Mouse (Mus musculus): ENCODE results near the gene Crispld2. TPM values are rescaled to one million over a fixed set of nuclear protein-coding genes. Genes with fewer than 3 reads are reported as not detected.

Gene Crispld2
- polyA plus RNA-seq, 1 experiment: 4.1 TPM

DNA sequence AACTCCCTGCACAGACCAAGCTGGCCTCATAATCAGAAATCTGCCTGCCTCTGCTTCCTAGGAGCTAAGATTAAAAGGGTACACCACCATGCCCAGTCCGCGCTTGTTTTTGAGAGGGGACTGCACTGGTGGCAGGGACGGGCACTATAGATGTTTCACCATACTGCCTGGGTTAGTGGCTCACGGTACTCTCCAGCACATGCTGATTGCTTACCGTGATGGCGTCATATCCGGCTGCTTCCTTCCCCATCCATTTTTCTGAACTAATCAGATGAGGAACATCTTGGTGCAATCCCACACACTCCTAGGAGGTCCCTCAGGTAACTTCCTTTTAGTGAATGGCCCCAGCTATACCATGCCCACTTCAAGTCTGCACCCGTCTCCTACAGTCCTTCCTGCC, 52.7 kb downstream of the Crispld2 start:
- WGBS: 86% methylated on average over 8 of the region's 8 CpGs
- Histone ChIP-seq H3K27ac (ENCODE audit: insufficient read depth, low read length) (no peak overlapping the region), H3K27me3 (ENCODE audit: control insufficient read depth, insufficient read depth, low read length) (no peaks in the 10 kb centered on the region), H3K4me3 (ENCODE audit: extremely low read depth, insufficient read depth, insufficient read length) (no peak overlapping the region), H3K4me1 (ENCODE audit: control insufficient read depth, insufficient read depth, insufficient read length) (peaks cover 6% of the 10 kb centered on the region; the same call in 1 of the 2 replicates), H3K36me3 (ENCODE audit: control insufficient read depth, insufficient read depth, low read length) (no peaks in the 10 kb centered on the region)
- no peak for DNase-seq (ENCODE audit: low read depth in 1 of 2, low spot score in 2 of 2)
- no peak for TF ChIP-seq POLR2A (IDR thresholded peaks at IDR 0.05; ENCODE audit: low read depth, low read length)
- no peak for TF ChIP-seq CTCF (IDR thresholded peaks at IDR 0.05; ENCODE audit: extremely low read depth, insufficient read depth, insufficient read length, insufficient replicate concordance)

DNA sequence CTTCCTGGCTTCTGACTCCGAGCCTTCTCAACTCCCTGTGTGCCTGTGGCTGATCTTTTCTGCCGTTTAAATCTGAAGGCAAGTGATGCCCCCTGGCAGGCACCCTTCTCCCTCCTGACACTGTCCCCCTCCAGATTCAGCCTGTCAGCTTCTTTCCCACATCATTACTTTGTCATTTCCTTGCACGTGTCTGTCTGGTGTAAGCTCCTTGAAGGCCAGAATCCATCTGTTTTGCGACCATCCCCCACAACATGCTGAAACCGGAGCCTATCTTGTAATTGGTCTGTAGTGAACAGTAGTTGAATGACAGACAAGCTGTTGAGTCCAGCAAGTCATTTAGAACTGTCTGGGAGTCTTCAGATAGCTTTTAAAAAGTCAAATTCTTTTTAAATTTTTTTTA, 53.2 kb downstream of the Crispld2 start:
- H3K27me3 ChIP-seq (ENCODE audit: control insufficient read depth, insufficient read depth, low read length): no peaks in the 10 kb centered on the region
- DNase-seq (ENCODE audit: low read depth in 1 of 2, low spot score in 2 of 2): no peak
- H3K27ac ChIP-seq (ENCODE audit: insufficient read depth, low read length): no peak overlapping the region
- no peak for TF ChIP-seq POLR2A (IDR thresholded peaks at IDR 0.05; ENCODE audit: low read depth, low read length)
- H3K4me1 ChIP-seq (ENCODE audit: control insufficient read depth, insufficient read depth, insufficient read length): peaks cover 11% of the 10 kb centered on the region; the same call in 1 of the 2 replicates
- no peak overlapping the region for H3K4me3 ChIP-seq (ENCODE audit: extremely low read depth, insufficient read depth, insufficient read length)
- H3K36me3 ChIP-seq (ENCODE audit: control insufficient read depth, insufficient read depth, low read length): no peaks in the 10 kb centered on the region
- 72% methylated on average over 5 of the region's 5 CpGs for WGBS

DNA sequence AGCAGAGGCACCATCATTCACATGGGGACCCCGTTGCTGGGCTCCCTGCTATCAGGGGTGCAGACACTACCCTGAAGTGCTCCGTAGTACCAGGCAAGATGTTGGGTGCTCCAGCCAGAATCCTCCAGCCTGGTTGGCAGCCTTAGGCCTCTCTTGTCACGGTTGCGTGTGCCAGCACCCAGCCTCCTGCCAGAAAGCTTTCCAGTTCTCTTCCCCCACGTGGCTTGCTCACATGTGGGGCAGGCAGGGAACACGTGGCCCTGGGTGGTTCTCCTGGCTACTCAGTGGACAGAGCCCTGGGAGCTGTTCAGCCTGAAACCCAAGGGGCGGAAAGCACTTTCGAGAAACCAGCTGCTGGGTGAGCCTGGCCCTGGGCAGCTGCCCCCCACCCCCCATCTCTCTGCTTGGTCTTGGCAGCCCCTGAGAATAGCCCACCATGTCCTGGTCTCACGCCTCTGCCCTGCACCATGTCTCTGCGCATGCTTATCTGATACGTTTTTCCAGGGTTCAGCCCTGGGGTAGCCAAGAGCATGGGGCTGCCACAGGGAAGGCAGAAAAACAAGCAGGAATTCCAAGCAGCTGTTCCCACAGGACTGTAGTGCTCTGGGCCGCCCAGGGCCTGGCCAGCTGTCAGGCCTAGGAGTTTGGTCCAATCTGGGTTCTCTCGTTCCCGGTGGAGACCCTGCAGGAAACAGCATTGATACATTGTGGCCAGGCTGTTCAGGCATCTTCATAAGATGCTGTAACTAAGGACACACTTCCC, 54.2 kb downstream of the Crispld2 start:
- DNase-seq (ENCODE audit: low read depth in 1 of 2, low spot score in 2 of 2): no peak
- H3K27me3 ChIP-seq (ENCODE audit: control insufficient read depth, insufficient read depth, low read length): no peaks in the 10 kb centered on the region
- no peaks in the 10 kb centered on the region for H3K36me3 ChIP-seq (ENCODE audit: control insufficient read depth, insufficient read depth, low read length)
- H3K4me3 ChIP-seq (ENCODE audit: extremely low read depth, insufficient read depth, insufficient read length): no peak overlapping the region
- TF ChIP-seq POLR2A (IDR thresholded peaks at IDR 0.05; ENCODE audit: low read depth, low read length) (no peak), CTCF (IDR thresholded peaks at IDR 0.05; ENCODE audit: extremely low read depth, insufficient read depth, insufficient read length, insufficient replicate concordance) (no peak)
- H3K4me1 ChIP-seq (ENCODE audit: control insufficient read depth, insufficient read depth, insufficient read length): peaks cover 11% of the 10 kb centered on the region; the same call in 1 of the 2 replicates
- 82% methylated on average over 14 of the region's 14 CpGs for WGBS
- peak overlapping the region; percentile 47 for H3K27ac ChIP-seq (ENCODE audit: insufficient read depth, low read length)

DNA sequence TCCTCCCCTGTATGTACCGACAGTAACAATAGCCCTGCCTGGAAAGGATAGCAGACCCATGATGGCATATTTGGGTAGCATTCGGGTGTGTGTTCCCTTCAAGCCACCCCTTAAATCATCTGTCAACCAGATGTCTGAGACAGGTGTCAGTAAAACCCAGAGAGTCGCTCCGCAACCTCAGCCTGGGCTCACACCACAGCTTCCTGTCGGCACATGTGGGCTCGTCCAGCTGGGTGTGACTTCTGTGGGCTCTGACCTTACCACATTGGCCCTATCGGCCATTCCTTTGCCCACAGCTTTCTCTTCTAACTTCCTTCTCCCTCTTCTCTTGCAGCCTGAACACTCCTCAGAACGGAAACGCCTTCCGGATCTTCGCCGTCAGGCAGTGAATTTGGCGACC, 57.7 kb downstream of the Crispld2 start:
- H3K27me3 ChIP-seq (ENCODE audit: control insufficient read depth, insufficient read depth, low read length): no peaks in the 10 kb centered on the region
- no peak overlapping the region for H3K27ac ChIP-seq (ENCODE audit: insufficient read depth, low read length)
- no peaks in the 10 kb centered on the region for H3K36me3 ChIP-seq (ENCODE audit: control insufficient read depth, insufficient read depth, low read length)
- peak in 1 of 2 experiments; percentile 28 for DNase-seq (ENCODE audit: low read depth in 1 of 2, low spot score in 2 of 2)
- 11% methylated on average over 13 of the region's 13 CpGs for WGBS
- no peak overlapping the region for H3K4me3 ChIP-seq (ENCODE audit: extremely low read depth, insufficient read depth, insufficient read length)
- H3K4me1 ChIP-seq (ENCODE audit: control insufficient read depth, insufficient read depth, insufficient read length): peaks cover 11% of the 10 kb centered on the region; the same call in 1 of the 2 replicates
- TF ChIP-seq POLR2A (IDR thresholded peaks at IDR 0.05; ENCODE audit: low read depth, low read length): no peak
- no peak for TF ChIP-seq CTCF (IDR thresholded peaks at IDR 0.05; ENCODE audit: extremely low read depth, insufficient read depth, insufficient read length, insufficient replicate concordance)

DNA sequence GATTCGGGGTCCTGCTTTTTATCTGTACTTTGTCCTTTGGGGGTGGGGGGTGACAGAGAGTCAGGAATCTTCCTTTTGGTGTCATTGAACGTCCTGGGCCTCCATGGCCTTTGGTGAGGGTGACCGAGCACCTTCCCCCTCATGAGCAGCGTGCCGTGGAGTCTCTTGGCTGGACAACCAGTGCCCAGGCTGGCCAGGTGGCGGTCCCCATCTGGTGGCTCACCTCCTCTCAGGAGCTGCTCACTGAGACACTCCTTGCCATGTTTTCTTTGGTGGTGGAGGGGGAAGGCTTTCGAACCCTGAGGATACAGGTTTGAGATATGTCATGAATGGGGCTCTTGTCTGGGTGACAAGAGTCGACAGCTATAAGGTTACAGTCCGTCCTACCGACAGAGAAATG, 58.1 kb downstream of the Crispld2 start:
- peaks cover 11% of the 10 kb centered on the region; the same call in 1 of the 2 replicates for H3K4me1 ChIP-seq (ENCODE audit: control insufficient read depth, insufficient read depth, insufficient read length)
- no peak for DNase-seq (ENCODE audit: low read depth in 1 of 2, low spot score in 2 of 2)
- H3K27me3 ChIP-seq (ENCODE audit: control insufficient read depth, insufficient read depth, low read length): no peaks in the 10 kb centered on the region
- 27% methylated on average over 10 of the region's 10 CpGs for WGBS
- H3K36me3 ChIP-seq (ENCODE audit: control insufficient read depth, insufficient read depth, low read length): no peaks in the 10 kb centered on the region
- no peak overlapping the region for H3K4me3 ChIP-seq (ENCODE audit: extremely low read depth, insufficient read depth, insufficient read length)
- TF ChIP-seq POLR2A (IDR thresholded peaks at IDR 0.05; ENCODE audit: low read depth, low read length): no peak
- TF ChIP-seq CTCF (IDR thresholded peaks at IDR 0.05; ENCODE audit: extremely low read depth, insufficient read depth, insufficient read length, insufficient replicate concordance): no peak
- no peak overlapping the region for H3K27ac ChIP-seq (ENCODE audit: insufficient read depth, low read length)

DNA sequence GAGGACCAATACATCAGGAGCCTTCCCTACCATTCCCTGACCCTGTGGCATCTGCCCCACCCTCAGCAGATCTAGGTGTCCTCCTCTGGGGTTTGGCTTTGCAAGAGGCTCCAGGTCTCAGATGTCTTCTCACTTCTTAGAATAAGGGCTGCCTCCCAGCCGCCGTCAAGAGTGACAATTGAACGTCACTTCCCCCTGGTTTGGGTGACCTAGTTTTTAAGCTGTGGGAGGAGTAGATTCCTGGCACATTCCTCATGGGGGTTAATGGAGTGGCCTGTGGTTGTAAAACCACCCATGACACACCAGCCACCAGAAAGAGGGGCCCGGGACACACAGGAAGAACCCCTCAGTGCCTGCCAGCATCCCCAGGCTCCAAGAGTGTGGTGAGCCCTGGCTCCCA, 58.8 kb downstream of the Crispld2 start:
- no peak for DNase-seq (ENCODE audit: low read depth in 1 of 2, low spot score in 2 of 2)
- Histone ChIP-seq H3K27ac (ENCODE audit: insufficient read depth, low read length) (no peak overlapping the region), H3K27me3 (ENCODE audit: control insufficient read depth, insufficient read depth, low read length) (no peaks in the 10 kb centered on the region)

DNA sequence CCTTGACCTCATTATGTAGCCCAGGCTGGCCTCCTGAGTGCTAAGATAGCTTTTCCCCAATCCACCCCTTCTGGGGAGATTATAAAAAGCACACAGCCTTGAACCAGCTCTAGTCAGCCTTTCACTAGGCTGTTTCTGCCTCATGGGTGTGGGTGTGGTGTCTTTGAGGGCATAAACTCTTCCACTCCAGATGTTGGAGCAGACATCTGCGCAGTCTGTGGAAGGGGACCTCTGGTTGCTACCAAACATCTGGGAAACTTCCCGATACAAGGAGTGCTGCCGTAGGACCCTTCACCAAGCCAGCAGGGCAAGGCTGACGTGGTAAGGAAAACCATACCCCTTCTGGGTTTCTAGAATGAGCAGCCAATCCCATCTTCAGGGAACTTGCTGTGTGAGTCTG, 59.7 kb downstream of the Crispld2 start:
- no peak for DNase-seq (ENCODE audit: low read depth in 1 of 2, low spot score in 2 of 2)
- Histone ChIP-seq H3K4me3 (ENCODE audit: extremely low read depth, insufficient read depth, insufficient read length) (no peak overlapping the region), H3K27me3 (ENCODE audit: control insufficient read depth, insufficient read depth, low read length) (no peaks in the 10 kb centered on the region), H3K27ac (ENCODE audit: insufficient read depth, low read length) (no peak overlapping the region), H3K4me1 (ENCODE audit: control insufficient read depth, insufficient read depth, insufficient read length) (peaks cover 11% of the 10 kb centered on the region; the same call in 1 of the 2 replicates), H3K36me3 (ENCODE audit: control insufficient read depth, insufficient read depth, low read length) (no peaks in the 10 kb centered on the region)
- WGBS: 87% methylated on average over 4 of the region's 4 CpGs
- TF ChIP-seq POLR2A (IDR thresholded peaks at IDR 0.05; ENCODE audit: low read depth, low read length): no peak
- TF ChIP-seq CTCF (IDR thresholded peaks at IDR 0.05; ENCODE audit: extremely low read depth, insufficient read depth, insufficient read length, insufficient replicate concordance): no peak

More for the DNA sequence above, 58.8 kb downstream of the Crispld2 start:
- no peaks in the 10 kb centered on the region for H3K36me3 ChIP-seq (ENCODE audit: control insufficient read depth, insufficient read depth, low read length)
- whole genome bisulfite sequencing: 9% methylated on average over 4 of the region's 4 CpGs
- H3K4me3 ChIP-seq (ENCODE audit: extremely low read depth, insufficient read depth, insufficient read length): no peak overlapping the region
- TF ChIP-seq CTCF (IDR thresholded peaks at IDR 0.05; ENCODE audit: extremely low read depth, insufficient read depth, insufficient read length, insufficient replicate concordance): no peak
- TF ChIP-seq POLR2A (IDR thresholded peaks at IDR 0.05; ENCODE audit: low read depth, low read length): no peak
- H3K4me1 ChIP-seq (ENCODE audit: control insufficient read depth, insufficient read depth, insufficient read length): peaks cover 11% of the 10 kb centered on the region; the same call in 1 of the 2 replicates
